Mouse (Mus musculus) liver, embryonic 16.5 days (tissue): ENCODE measurements around the gene March4. TPM values are rescaled to one million over a fixed set of nuclear protein-coding genes. Genes with fewer than 3 reads are reported as not detected.

Experiments used
- ATAC-seq: fragments of 200-750 bp; cut with Nextera tagmentation; 2 replicates; pipeline ENCODE4 v1.8.0; 2017; ENCODE audit warnings: low read depth, mild to moderate bottlenecking, moderate number of reproducible peaks, moderate library complexity
- H3K27ac ChIP-seq: fragments of 300-500 bp; sonication (generic); 2 replicates; pipeline ENCODE4 v1.5.1; 2014; ENCODE audit warnings: mild to moderate bottlenecking, low read length
- H3K27me3 ChIP-seq: fragments of 300-500 bp; sonication (generic); 2 replicates; pipeline ENCODE4 v1.6.1; 2014; ENCODE audit warnings: low read depth, low read length, mixed read lengths; ENCODE audit not compliant: control insufficient read depth, insufficient read depth
- H3K36me3 ChIP-seq: fragments of 300-500 bp; sonication (generic); 2 replicates; pipeline ENCODE4 v1.6.1; 2014; ENCODE audit warnings: mild to moderate bottlenecking; ENCODE audit not compliant: control insufficient read depth, insufficient read depth
- H3K4me1 ChIP-seq: fragments of 300-500 bp; sonication (generic); 2 replicates; pipeline ENCODE4 v1.6.1; 2014; ENCODE audit warnings: low read depth, low read length, mixed read lengths; ENCODE audit not compliant: control insufficient read depth
- H3K4me2 ChIP-seq: fragments of 300-500 bp; sonication (generic); 2 replicates; pipeline ENCODE4 v1.6.1; 2014; ENCODE audit warnings: low read depth, low read length, mixed read lengths
- H3K4me3 ChIP-seq: fragments of 300-500 bp; sonication (generic); 2 replicates; pipeline ENCODE4 v1.5.1; 2014; ENCODE audit warnings: low read depth, mild to moderate bottlenecking, low read length
- H3K9ac ChIP-seq: fragments of 300-500 bp; sonication (generic); 2 replicates; pipeline ENCODE4 v1.6.1; 2014; ENCODE audit warnings: low read depth, low read length
- H3K9me3 ChIP-seq: fragments of 300-500 bp; sonication (generic); replicated peaks from 2 replicates; pipeline ENCODE4 v1.6.1; 2016; ENCODE audit warnings: low read length; ENCODE audit not compliant: control insufficient read depth
- WGBS: fragments of 180-500 bp; shearing (Covaris S2); extraction: QIAGEN DNeasy Blood & Tissue Kit; methylation state at CpG from one replicate; pipeline ENCODE4 v1.1.7; 2014; ENCODE audit not compliant: insufficient replicate concordance; 5-methylcytosine and 5-hydroxymethylcytosine counted together
- polyA plus RNA-seq: library from polyadenylated mRNA; unstranded; fragments of >200 nt; fragmentation: Nextera tagmentation; extraction: Ambion mirVana; gene quantifications from 2 replicates; pipeline ENCODE4 v1.2.1, GENCODE M21; 2015

Gene March4
- polyA plus RNA-seq, 1 experiment from 2014 or later, result not detected

GRCm38 (mm10) chr1:72420220-72420619 lies 116.5 kb downstream of the March4 start:
- ATAC-seq, result 0 out of 2 replicates have a peak, but pooled peaks have one; percentile 21

GRCm38 (mm10) chr1:72418744-72419655 lies 117.7 kb downstream of the March4 start:
- no peak overlapping the region for H3K4me3 ChIP-seq
- H3K4me2 ChIP-seq, result no peak overlapping the region
- no peak overlapping the region for H3K27ac ChIP-seq
- no peak for ATAC-seq
- H3K36me3 ChIP-seq, result no peaks in the 10 kb centered on the region
- 61% methylated on average over 8 of the region's 8 CpGs for WGBS
- no peaks in the 10 kb centered on the region for H3K9me3 ChIP-seq
- no peak overlapping the region for H3K9ac ChIP-seq
- H3K4me1 ChIP-seq, result no peaks in the 10 kb centered on the region
- no peaks in the 10 kb centered on the region for H3K27me3 ChIP-seq

More at GRCm38 (mm10) chr1:72420220-72420619, 116.5 kb downstream of the March4 start:
- H3K36me3 ChIP-seq, result no peaks in the 10 kb centered on the region
- H3K4me1 ChIP-seq, result no peaks in the 10 kb centered on the region
- no peak overlapping the region for H3K4me2 ChIP-seq
- no peaks in the 10 kb centered on the region for H3K9me3 ChIP-seq
- no peak overlapping the region for H3K27ac ChIP-seq
- H3K9ac ChIP-seq, result no peak overlapping the region
- WGBS, result 48% methylated on average over 2 of the region's 2 CpGs
- H3K4me3 ChIP-seq, result no peak overlapping the region
- H3K27me3 ChIP-seq, result no peaks in the 10 kb centered on the region

- Histone ChIP-seq H3K9me3 (no peaks in the 10 kb centered on the region), H3K9ac (no peak overlapping the region), H3K27ac (no peak overlapping the region), H3K4me2 (no peak overlapping the region), H3K4me1 (no peaks in the 10 kb centered on the region), H3K27me3 (no peaks in the 10 kb centered on the region), H3K36me3 (no peaks in the 10 kb centered on the region), H3K4me3 (no peak overlapping the region)
- WGBS, result 60% methylated on average over 8 of the region's 8 CpGs
- ATAC-seq, result no peak
Measured at GRCm38 (mm10) chr1:72414561-72415253, 122.0 kb downstream of the March4 start.

GRCm38 (mm10) chr1:72414133-72414532 lies 122.6 kb downstream of the March4 start:
- H3K27ac ChIP-seq, result no peak overlapping the region
- no peak for ATAC-seq

GRCm38 (mm10) chr1:72413205-72413604 lies 123.5 kb downstream of the March4 start:
- no peak overlapping the region for H3K9ac ChIP-seq
- 56% methylated on average over 8 of the region's 8 CpGs for WGBS
- H3K27me3 ChIP-seq, result no peaks in the 10 kb centered on the region
- no peak overlapping the region for H3K4me2 ChIP-seq
- no peak overlapping the region for H3K4me3 ChIP-seq
- H3K9me3 ChIP-seq, result no peaks in the 10 kb centered on the region
- H3K4me1 ChIP-seq, result no peaks in the 10 kb centered on the region
- H3K36me3 ChIP-seq, result no peaks in the 10 kb centered on the region
- no peak overlapping the region for H3K27ac ChIP-seq
- ATAC-seq, result no peak

More at GRCm38 (mm10) chr1:72414133-72414532, 122.6 kb downstream of the March4 start:
- Histone ChIP-seq H3K9me3 (no peaks in the 10 kb centered on the region), H3K36me3 (no peaks in the 10 kb centered on the region), H3K27me3 (no peaks in the 10 kb centered on the region), H3K4me1 (no peaks in the 10 kb centered on the region), H3K4me3 (no peak overlapping the region), H3K9ac (no peak overlapping the region), H3K4me2 (no peak overlapping the region)
- 70% methylated on average over 8 of the region's 8 CpGs for WGBS

GRCm38 (mm10) chr1:72411108-72411507 lies 125.6 kb downstream of the March4 start:
- Histone ChIP-seq H3K4me3 (no peak overlapping the region), H3K36me3 (no peaks in the 10 kb centered on the region), H3K9me3 (no peaks in the 10 kb centered on the region), H3K4me2 (no peak overlapping the region), H3K27me3 (no peaks in the 10 kb centered on the region), H3K9ac (no peak overlapping the region), H3K27ac (no peak overlapping the region), H3K4me1 (no peaks in the 10 kb centered on the region)
- WGBS, result 76% methylated on average over 8 of the region's 8 CpGs
- no peak for ATAC-seq

GRCm38 (mm10) chr1:72409936-72410335 lies 126.8 kb downstream of the March4 start:
- WGBS, result 63% methylated on average over 5 of the region's 5 CpGs
- H3K4me2 ChIP-seq, result no peak overlapping the region
- no peak for ATAC-seq
- no peak overlapping the region for H3K4me3 ChIP-seq
- no peaks in the 10 kb centered on the region for H3K9me3 ChIP-seq
- no peaks in the 10 kb centered on the region for H3K27me3 ChIP-seq
- H3K27ac ChIP-seq, result no peak overlapping the region
- H3K9ac ChIP-seq, result no peak overlapping the region
- H3K36me3 ChIP-seq, result no peaks in the 10 kb centered on the region
- H3K4me1 ChIP-seq, result no peaks in the 10 kb centered on the region

GRCm38 (mm10) chr1:72406505-72407079 lies 130.1 kb downstream of the March4 start:
- Histone ChIP-seq H3K9ac (no peak overlapping the region), H3K4me3 (no peak overlapping the region), H3K27ac (no peak overlapping the region), H3K4me1 (no peaks in the 10 kb centered on the region), H3K4me2 (no peak overlapping the region), H3K27me3 (no peaks in the 10 kb centered on the region), H3K9me3 (no peaks in the 10 kb centered on the region), H3K36me3 (no peaks in the 10 kb centered on the region)
- no peak for ATAC-seq
- WGBS, result 62% methylated on average over 14 of the region's 14 CpGs
